Mouse (Mus musculus) inflammation-experienced regulatory T-cells, adult 6 months (primary cell): ENCODE data around the gene Vmn2r113. TPM values are rescaled to one million over a fixed set of nuclear protein-coding genes. Genes with fewer than 3 reads are reported as not detected.
"Not testable (repeated sequence)": the region's sequence is repeated elsewhere in the genome, so short reads cannot be mapped to it uniquely, and the experiment has no call there.

Experiments used
- ATAC-seq: one replicate; pipeline ENCODE4 v1.8.0; 2017
- polyA plus RNA-seq, 3 experiments: library from polyadenylated mRNA; unstranded; fragments of 100-300 nt; shearing (Covaris generic); gene quantifications; one replicate each; pipeline ENCODE4 v1.2.1; 2017

Vmn2r113 gene
- polyA plus RNA-seq = not detected

- ATAC-seq = not testable (repeated sequence)
These were observed at the start of gene Vmn2r113 for GRCm38 (mm10) chr17:22942684-22943083. Vmn2r113 (plus strand) TSS chr17:22942984.

Other genes starting within 250 kb of the Vmn2r113 start
- gene Zfp945, start 75.8 kb upstream of the Vmn2r113 start, polyA plus RNA-seq = 10 to 100 TPM; 15.9 to 26.6 (median 21.0) TPM
- not detected for gene Vmn2r-ps130, start 118.2 kb downstream of the Vmn2r113 start, polyA plus RNA-seq